Mouse (Mus musculus) neural tube, embryonic 14.5 days (tissue): Measurements from ENCODE around the gene Ap2a1. TPM values are rescaled to one million over a fixed set of nuclear protein-coding genes. Genes with fewer than 3 reads are reported as not detected.

Experiments
- ATAC-seq: fragments of 200-750 bp; cut with Nextera tagmentation; 2 replicates; pipeline ENCODE4 v1.8.0; 2017; ENCODE audit warnings: low read depth, mild to moderate bottlenecking, moderate TSS enrichment, moderate library complexity
- H3K27ac ChIP-seq: fragments of 300-500 bp; sonication (generic); 2 replicates; pipeline ENCODE4 v1.5.1; 2014; ENCODE audit warnings: low read depth, mild to moderate bottlenecking, control low read depth, low read length, moderate library complexity, mixed read lengths
- H3K27me3 ChIP-seq: fragments of 300-500 bp; sonication (generic); 2 replicates; pipeline ENCODE4 v1.6.1; 2014; ENCODE audit warnings: low read length; ENCODE audit not compliant: control insufficient read depth, insufficient read depth
- H3K36me3 ChIP-seq: fragments of 300-500 bp; sonication (generic); 2 replicates; pipeline ENCODE4 v1.6.1; 2014; ENCODE audit warnings: low read length, mixed read lengths; ENCODE audit not compliant: control insufficient read depth, insufficient read depth
- H3K4me1 ChIP-seq: fragments of 300-500 bp; sonication (generic); 2 replicates; pipeline ENCODE4 v1.6.1; 2014; ENCODE audit warnings: low read length; ENCODE audit not compliant: control insufficient read depth, insufficient read depth
- H3K4me2 ChIP-seq: fragments of 300-500 bp; sonication (generic); 2 replicates; pipeline ENCODE4 v1.6.1; 2014; ENCODE audit warnings: mild to moderate bottlenecking, low read depth, low read length, control low read depth
- H3K4me3 ChIP-seq: fragments of 300-500 bp; sonication (generic); 2 replicates; pipeline ENCODE4 v1.5.1; 2014; ENCODE audit warnings: low read depth, low read length, control low read depth, mixed read lengths
- H3K9ac ChIP-seq: fragments of 300-500 bp; sonication (generic); replicated peaks from 2 replicates; pipeline ENCODE4 v1.6.1; 2014; ENCODE audit warnings: low read depth, mild to moderate bottlenecking, control low read depth, low read length, mixed read lengths
- H3K9me3 ChIP-seq: fragments of 300-500 bp; sonication (generic); 2 replicates; pipeline ENCODE4 v1.6.1; 2016; ENCODE audit warnings: low read length; ENCODE audit not compliant: control insufficient read depth
- WGBS: fragments of 180-500 bp; shearing (Covaris S2); extraction: QIAGEN DNeasy Blood & Tissue Kit; methylation state at CpG from one replicate; pipeline ENCODE4 v1.1.7; 2014; 5-methylcytosine and 5-hydroxymethylcytosine counted together
- polyA plus RNA-seq: library from polyadenylated mRNA; unstranded; fragments of >200 nt; fragmentation: Nextera tagmentation; extraction: Ambion mirVana; gene quantifications from 2 replicates; pipeline ENCODE4 v1.2.1, GENCODE M21; 2014

Gene Ap2a1
- polyA plus RNA-seq, 1 experiment from 2014 or later: 128 TPM

DNA sequence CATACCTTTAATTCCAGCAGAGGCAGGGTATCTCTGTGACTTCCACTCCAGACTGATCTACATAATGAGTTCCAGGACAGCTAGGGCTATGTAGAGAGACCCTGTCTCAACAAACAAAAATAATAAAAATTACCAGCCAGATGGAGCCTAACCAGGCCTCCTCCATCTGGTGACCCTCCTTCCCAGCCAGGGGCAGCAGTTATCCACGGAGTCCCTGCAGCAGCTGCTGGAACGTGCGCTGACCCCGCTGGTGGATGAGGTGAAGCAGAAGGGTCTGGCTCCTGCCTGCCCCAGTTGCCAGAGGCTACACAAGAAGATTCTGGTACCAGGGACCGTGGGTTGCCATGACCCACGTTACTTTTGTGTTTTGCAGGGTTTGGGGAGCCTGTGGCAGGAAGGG is 27.0 kb upstream of the Ap2a1 start:
- Histone ChIP-seq H3K27me3 (peaks cover 10% of the 10 kb centered on the region), H3K4me3 (no peak overlapping the region), H3K4me1 (0 out of 2 replicates have a peak, but pooled peaks cover 5% of the 10 kb centered on the region), H3K36me3 (peaks cover 16% of the 10 kb centered on the region), H3K4me2 (no peak overlapping the region), H3K9me3 (no peaks in the 10 kb centered on the region), H3K9ac (no peak overlapping the region), H3K27ac (peak overlapping the region; percentile 48)
- 48% methylated on average over 6 of the region's 6 CpGs for WGBS
- ATAC-seq: no peak

DNA sequence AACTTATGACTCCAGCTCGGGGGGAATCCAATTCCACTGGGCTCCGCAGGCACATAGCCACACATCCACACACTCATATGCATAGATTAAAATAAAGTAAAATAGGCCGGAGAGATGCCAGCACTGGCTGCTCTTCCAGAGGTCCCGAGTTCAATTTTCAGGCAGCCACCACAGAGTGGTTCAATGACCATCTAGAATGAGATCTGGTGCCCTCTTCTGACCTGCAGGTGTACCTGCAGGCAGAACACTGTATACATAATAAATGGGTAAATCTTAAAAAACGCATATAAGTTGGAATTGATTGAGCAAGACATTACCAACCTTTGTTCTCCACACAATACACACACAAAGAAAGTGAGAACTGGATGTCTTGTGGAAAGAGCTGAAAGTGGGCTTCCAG is 26.3 kb upstream of the Ap2a1 start:
- Histone ChIP-seq H3K27me3 (peaks cover 10% of the 10 kb centered on the region), H3K4me2 (no peak overlapping the region), H3K27ac (no peak overlapping the region), H3K4me1 (0 out of 2 replicates have a peak, but pooled peaks cover 5% of the 10 kb centered on the region), H3K4me3 (no peak overlapping the region), H3K9ac (no peak overlapping the region), H3K9me3 (no peaks in the 10 kb centered on the region), H3K36me3 (peaks cover 9% of the 10 kb centered on the region)
- ATAC-seq: no peak
- 60% methylated on average over 5 of the region's 5 CpGs for WGBS

GRCm38 (mm10) chr7:44954091-44954885 is 25.0 kb upstream of the Ap2a1 start:
- 0 out of 2 replicates have a peak, but pooled peaks cover 5% of the 10 kb centered on the region for H3K4me1 ChIP-seq
- no peak overlapping the region for H3K4me2 ChIP-seq
- ATAC-seq: no peak
- no peak overlapping the region for H3K9ac ChIP-seq
- peaks cover 5% of the 10 kb centered on the region for H3K36me3 ChIP-seq
- H3K4me3 ChIP-seq: no peak overlapping the region
- no peak overlapping the region for H3K27ac ChIP-seq
- no peaks in the 10 kb centered on the region for H3K9me3 ChIP-seq
- peaks cover 13% of the 10 kb centered on the region for H3K27me3 ChIP-seq
- WGBS: 86% methylated on average over 12 of the region's 12 CpGs

DNA sequence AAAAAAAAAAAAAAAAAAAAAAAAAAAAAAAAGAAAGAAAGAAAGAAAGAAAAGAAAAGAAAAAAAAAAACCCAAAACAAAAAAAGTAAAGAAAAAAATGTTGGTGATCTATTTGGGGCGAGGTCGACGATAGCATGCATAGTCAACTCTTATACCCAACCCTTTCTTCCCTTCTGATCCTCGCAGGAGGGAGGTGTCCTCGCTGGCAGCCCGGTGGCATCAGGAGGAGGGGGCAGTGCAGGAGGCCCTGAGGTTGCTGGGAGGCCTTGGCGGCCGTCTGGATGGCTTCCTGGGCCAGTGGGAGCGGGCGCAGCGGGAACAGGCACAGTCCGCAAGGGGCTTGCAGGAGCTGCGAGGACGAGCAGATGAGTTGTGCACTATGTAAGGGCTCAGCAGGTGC is 24.3 kb upstream of the Ap2a1 start:
- no peak overlapping the region for H3K9ac ChIP-seq
- no peak overlapping the region for H3K27ac ChIP-seq
- H3K4me1 ChIP-seq: 0 out of 2 replicates have a peak, but pooled peaks cover 5% of the 10 kb centered on the region
- H3K4me2 ChIP-seq: no peak overlapping the region
- no peaks in the 10 kb centered on the region for H3K36me3 ChIP-seq
- H3K9me3 ChIP-seq: no peaks in the 10 kb centered on the region
- H3K27me3 ChIP-seq: peaks cover 13% of the 10 kb centered on the region
- 55% methylated on average over 13 of the region's 14 CpGs for WGBS
- H3K4me3 ChIP-seq: no peak overlapping the region
- no peak for ATAC-seq

DNA sequence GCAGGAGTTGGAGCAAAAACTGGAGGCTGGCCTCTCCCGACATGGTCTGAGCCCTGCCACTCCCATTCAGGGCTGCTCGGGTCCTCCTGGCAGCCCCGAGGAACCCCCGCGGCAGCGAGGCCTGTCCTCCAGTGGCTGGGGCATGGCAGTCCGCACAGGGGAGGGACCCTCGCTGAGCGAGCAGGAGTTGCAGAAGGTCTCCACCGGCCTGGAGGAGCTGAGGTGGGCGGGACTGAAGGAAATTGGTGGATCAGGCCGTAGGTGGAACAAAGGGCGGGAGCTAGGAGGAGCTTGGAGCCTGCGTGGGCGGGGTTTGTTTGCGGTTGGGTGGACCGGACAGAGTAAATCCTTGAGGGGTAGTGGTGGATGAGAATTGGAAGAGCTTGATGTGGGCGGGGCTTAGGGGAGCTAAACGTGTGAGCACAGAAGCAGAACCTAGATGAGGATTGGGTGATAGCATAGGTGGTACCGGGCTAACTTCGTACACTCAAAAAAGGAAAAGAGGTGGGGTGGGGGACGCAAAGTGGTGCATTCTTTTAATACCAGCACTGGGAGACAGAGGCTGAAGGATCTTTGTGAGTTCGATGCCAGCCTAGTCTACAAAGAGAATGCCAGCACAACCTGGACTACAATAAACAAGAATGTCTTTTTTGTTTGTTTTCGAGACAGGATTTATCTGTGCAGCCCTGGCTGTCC is 23.5 kb upstream of the Ap2a1 start:
- H3K4me3 ChIP-seq: peak overlapping the region; percentile 34
- peak overlapping the region; percentile 43; the same call in 1 of the 2 replicates for H3K9ac ChIP-seq
- no peak overlapping the region for H3K27ac ChIP-seq
- no peaks in the 10 kb centered on the region for H3K36me3 ChIP-seq
- H3K4me2 ChIP-seq: peak overlapping the region; percentile 67
- no peaks in the 10 kb centered on the region for H3K9me3 ChIP-seq
- peaks cover 13% of the 10 kb centered on the region for H3K27me3 ChIP-seq
- H3K4me1 ChIP-seq: 0 out of 2 replicates have a peak, but pooled peaks cover 5% of the 10 kb centered on the region
- WGBS: 6% methylated on average over 24 of the region's 24 CpGs
- ATAC-seq: peak; percentile 84

DNA sequence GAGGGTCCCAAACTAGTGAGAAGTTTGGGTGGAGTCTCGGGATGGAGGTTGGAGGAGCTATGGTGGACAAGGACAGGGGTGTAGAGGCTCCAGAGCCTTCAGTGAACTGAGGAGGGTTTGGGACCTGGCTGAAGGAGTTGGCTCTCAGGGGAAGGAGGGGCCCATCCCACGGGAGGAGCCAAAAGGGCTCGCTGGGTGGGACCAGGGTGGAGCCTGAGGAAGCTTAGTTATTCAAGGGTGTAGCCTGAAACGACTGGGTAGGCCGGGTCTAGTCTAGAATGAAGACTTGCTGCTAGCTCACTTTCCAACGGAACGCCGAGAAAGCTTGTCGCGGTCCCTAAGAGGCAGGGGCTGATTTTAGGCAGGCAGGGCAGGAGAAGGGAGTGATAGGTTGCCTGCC is 22.7 kb upstream of the Ap2a1 start:
- Histone ChIP-seq H3K9ac (no peak overlapping the region), H3K27me3 (peaks cover 13% of the 10 kb centered on the region), H3K9me3 (no peaks in the 10 kb centered on the region), H3K27ac (no peak overlapping the region), H3K36me3 (no peaks in the 10 kb centered on the region), H3K4me2 (peak overlapping the region; percentile 67), H3K4me3 (peak overlapping the region; percentile 34), H3K4me1 (0 out of 2 replicates have a peak, but pooled peaks cover 4% of the 10 kb centered on the region)
- 1% methylated on average over 10 of the region's 10 CpGs for WGBS
- ATAC-seq: peak; percentile 36; the same call in 1 of the 2 replicates

DNA sequence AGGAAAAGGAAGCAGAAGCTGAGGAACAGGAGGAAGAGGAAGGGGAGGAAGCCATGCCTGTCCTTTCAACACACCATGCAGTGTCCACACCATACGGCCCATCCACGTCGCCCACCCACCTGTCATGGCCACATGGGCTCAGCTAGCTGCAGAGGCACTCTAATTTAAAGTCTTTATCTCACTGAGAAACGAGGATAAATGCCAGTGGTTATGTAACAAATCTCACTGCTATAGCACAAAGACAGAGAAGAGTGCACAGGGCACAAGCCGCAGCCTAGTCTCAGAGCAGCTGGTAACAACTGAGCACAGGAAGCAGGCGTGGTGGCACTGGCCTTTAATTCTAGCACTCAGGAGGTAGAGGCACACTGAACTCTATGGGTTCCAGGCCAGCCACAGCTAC is 20.6 kb upstream of the Ap2a1 start:
- no peak for ATAC-seq
- no peak overlapping the region for H3K4me2 ChIP-seq
- H3K27ac ChIP-seq: no peak overlapping the region
- no peak overlapping the region for H3K4me3 ChIP-seq
- 0 out of 2 replicates have a peak, but pooled peaks cover 3% of the 10 kb centered on the region for H3K4me1 ChIP-seq
- H3K9ac ChIP-seq: no peak overlapping the region
- no peaks in the 10 kb centered on the region for H3K9me3 ChIP-seq
- peaks cover 13% of the 10 kb centered on the region for H3K27me3 ChIP-seq
- H3K36me3 ChIP-seq: no peaks in the 10 kb centered on the region
- 76% methylated on average over 6 of the region's 6 CpGs for WGBS

- Histone ChIP-seq H3K9ac (no peak within 1 kb of the TSS), H3K4me1 (no peaks in the 10 kb centered on the region), H3K9me3 (no peaks in the 10 kb centered on the region), H3K4me2 (no peak within 1 kb of the TSS), H3K4me3 (no peak within 1 kb of the TSS), H3K27me3 (no peaks in the 10 kb centered on the region), H3K36me3 (no peaks in the 10 kb centered on the region), H3K27ac (no peak within 1 kb of the TSS)
- 79% methylated on average over 7 of the region's 7 CpGs for WGBS
- no peak for ATAC-seq
These were observed 13.6 kb upstream of the Ap2a1 start, which contains the start of gene Tsks for GRCm38 (mm10) chr7:44942904-44943303. TSS of gene Tsks (plus strand) at chr7:44943204.

GRCm38 (mm10) chr7:44938680-44939079 is 9.4 kb upstream of the Ap2a1 start:
- Histone ChIP-seq H3K36me3 (no peaks in the 10 kb centered on the region), H3K9me3 (no peaks in the 10 kb centered on the region), H3K9ac (no peak overlapping the region), H3K4me1 (no peaks in the 10 kb centered on the region), H3K4me3 (no peak overlapping the region), H3K27ac (no peak overlapping the region), H3K4me2 (no peak overlapping the region), H3K27me3 (no peaks in the 10 kb centered on the region)
- ATAC-seq: no peak
- WGBS: 95% methylated on average over 4 of the region's 4 CpGs
